Mouse (Mus musculus): ENCODE data around the gene Wrnip1. TPM values are rescaled to one million over a fixed set of nuclear protein-coding genes. Genes with fewer than 3 reads are reported as not detected.
A peak's percentile ranks its signal among the peaks of the same experiment; 100 is the strongest.

Gene Wrnip1
- polyA plus RNA-seq (2012; rRNA removed) = 27.3 and 28.1 TPM in 2 replicates

DNA sequence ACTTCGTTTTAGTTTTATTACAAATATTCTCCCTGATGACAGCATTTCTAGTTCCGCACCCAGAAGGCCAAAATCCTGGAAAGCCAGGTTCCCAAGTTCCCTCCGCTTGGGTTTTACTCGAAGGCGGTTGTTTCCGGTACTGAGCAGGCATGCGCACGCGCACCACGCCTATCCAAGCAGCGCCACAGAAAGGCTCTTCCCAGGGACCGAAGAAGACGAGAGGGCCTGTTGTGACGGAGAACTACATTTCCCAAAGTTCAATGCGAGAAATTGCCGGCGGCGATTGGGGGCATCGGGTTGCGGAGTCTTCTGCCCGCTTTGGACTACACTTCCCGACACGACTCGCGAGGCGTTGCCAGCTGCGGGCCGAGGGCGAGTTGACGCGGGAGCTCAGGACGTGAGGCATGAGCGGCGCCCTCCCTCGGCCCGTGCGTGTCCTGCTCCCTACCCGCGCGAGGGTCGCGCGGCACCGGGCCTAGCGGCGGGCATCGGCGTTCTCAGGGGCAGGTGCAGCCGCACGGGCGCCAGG, at the start of gene Wrnip1:
Wrnip1 (plus strand) TSS at position 346 of the 529 bp plus-strand sequence.
- DNase-seq (ENCODE audit: low read depth) = peak; percentile 93

DNA sequence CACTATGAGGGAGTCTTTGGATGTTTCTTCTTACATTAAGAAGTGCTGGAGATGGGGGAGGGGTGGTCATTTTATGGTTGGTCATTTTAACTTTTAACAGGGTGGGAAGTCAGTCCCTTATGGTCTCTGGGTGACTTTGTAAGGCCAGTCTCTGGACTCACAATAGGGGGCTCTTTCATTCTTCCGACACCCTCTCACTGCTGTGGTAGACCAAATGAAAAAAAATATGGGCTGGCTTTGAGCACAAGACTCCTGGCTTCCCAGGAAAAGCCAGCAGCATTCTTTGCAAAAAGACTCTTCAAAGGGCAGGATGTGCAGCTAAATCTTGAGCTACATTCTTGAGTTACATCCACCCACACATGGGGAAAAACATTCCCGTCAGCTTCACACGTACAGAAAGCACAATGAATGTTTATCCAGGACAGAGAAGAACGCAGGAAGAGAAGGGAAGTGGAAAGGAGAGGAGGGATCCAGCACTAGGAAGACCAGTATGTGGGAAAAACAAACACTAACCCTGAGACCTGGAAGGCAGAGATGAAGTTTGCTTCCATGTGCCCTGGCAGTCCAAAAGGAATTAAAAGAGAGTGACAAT, 49.7 kb upstream of the Wrnip1 start:
- no peak for DNase-seq (ENCODE audit: low read depth)

DNA sequence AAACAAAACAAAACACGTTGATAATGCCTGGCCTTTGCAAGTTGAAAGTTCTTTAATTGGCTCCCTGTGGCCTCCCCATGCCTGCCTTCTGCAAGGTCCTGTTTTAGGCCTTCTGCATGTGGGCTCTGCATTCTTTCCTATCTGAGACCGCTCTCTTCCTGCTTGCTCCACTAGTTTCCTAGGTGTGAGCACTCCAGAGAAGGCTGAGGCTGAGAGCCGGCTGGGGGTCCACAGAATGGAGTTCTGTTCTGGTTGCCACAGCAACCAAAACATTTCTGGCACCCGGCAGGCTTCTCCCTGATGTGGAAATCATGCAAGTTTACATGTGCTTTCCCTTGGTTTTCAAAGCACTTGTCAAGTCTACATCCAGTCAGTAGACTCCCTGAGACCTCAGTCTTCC, 42.8 kb upstream of the Wrnip1 start:
- DNase-seq (ENCODE audit: low read depth) = no peak

DNA sequence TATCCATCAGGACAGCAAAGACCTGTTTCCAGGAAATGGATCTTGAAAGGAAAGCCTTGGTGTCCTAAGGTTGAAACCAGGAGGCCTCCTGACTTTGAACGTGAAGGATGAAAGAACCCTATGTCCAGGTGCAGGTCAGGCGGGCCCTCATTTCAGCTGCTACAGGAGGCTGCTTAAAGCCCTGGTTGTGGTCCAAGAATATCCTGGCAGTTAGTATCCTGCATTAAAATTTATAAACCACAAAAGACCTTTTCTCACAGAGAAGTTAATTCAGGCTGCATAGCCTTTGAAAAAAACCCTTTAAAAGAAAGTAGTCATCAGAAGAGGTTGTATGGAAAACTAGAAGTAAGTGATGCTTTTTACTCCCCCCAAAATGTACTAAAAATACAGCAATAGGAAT, 41.0 kb upstream of the Wrnip1 start:
- DNase-seq (ENCODE audit: low read depth) = no peak

DNA sequence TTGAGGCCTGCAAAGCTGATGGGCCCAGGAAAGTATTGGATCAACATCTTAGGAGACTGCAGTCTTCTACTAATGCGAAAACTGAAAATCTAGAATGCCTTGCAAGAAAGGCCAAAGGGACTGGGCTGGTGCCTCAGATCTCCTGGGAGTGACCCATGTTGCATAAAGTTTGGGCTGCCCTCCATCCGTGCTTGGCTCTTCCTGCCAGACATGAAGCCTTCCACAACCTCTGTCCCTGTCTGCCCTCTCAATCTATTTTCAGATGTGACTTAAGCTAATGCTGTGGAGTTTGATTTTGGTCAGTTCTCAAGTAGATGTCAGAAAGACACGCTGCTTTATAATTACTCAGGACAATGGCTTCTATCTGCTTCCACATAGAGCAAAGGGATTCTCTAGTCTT, 38.7 kb upstream of the Wrnip1 start:
- DNase-seq (ENCODE audit: low read depth) = no peak

DNA sequence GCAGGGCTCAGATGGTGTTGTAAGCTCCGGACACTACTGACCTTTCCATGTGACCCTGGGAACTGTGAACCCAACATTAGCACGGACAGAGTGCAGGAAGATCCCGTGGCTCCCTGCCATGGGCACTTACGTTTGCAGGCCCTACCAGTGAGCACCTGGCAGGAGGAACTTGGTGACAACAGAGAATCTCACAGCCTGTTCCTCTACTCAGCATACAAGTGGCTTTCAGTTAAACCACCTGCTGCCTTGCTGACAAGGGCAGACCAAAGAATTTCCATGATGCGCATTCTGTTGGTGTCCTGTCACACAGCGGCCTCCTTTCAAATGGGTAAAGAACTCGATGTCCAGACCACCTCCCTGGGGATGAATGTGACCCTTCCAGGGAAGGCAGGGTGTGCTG, 37.4 kb upstream of the Wrnip1 start:
- no peak for DNase-seq (ENCODE audit: low read depth)

DNA sequence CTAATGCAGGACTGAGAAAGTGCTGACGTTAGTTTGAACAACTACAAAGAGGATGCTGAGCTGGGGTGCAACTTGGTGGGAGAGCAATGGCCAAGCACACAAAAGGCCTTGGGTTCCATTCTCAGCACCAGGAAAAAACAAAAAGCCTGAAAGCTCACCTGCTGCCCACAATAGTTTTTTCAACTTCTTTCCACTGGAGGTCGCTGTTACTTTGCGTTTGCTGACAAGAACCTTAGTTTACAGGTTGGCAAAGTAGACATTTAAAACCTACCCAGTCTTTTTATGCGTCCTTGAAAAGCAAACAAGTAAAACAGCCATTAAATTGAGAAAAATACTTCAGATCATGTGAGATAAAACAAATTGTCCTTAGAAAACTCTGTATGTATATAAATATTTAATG, 33.7 kb upstream of the Wrnip1 start:
- DNase-seq (ENCODE audit: low read depth) = no peak

DNA sequence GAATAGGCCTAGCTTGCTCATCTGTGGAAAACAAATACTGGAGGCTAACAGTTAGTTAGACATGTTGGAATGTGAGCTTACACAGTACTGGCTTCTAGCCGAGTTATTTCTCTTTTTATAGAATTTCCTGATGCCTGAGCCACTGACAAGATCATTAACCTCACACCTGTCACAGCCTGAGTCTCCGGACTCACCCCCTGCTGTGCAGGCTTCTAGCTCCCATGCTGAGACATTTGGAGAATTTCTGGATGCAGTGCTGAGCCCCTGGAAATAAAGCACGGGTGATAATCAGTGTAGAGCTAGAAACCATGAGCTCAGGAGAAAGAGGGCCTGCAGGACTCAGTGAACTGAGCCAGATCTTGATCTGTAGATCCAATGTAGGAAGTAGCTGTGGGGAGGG, 31.9 kb upstream of the Wrnip1 start:
- DNase-seq (ENCODE audit: low read depth) = no peak

DNA sequence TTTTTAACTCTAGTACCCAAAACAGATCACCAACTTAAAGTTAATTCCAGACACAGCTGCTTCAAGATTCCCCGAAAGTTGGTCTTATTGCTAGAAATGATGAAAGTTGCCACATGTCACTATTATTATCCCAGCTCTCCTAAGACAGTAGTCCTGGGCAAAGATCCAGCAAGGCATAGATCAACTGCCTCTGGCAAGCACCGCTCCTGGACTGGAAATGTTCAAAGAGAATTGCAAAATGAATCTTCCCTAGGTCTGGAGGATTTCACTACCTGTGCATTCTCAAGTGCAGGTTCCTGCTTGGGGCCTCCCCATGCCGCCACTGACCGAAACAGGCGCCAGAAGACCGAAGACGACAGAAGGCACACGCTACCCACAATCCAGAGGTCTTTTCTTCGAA, 25.9 kb upstream of the Wrnip1 start:
- peak; percentile 52 for DNase-seq (ENCODE audit: low read depth)

DNA sequence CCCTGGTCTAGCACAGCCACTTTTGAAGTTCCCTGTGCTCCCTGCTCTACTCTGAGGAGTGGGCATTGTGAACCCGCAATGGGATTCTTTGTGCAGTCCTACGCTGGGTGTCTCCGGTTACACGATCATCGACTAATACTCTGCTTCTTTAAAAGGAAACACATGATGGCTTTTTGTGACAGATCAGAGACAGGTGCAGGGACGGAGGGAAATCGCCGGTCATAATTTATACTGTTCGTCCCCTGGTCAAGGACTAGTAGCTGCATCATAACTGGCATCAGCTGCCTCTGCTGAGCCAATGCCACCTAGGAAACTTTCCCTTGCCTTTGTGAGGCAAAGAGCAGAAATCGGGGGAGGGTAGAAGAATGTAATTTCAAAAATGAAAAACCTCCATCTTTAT, 25.5 kb upstream of the Wrnip1 start:
- no peak for DNase-seq (ENCODE audit: low read depth)

DNA sequence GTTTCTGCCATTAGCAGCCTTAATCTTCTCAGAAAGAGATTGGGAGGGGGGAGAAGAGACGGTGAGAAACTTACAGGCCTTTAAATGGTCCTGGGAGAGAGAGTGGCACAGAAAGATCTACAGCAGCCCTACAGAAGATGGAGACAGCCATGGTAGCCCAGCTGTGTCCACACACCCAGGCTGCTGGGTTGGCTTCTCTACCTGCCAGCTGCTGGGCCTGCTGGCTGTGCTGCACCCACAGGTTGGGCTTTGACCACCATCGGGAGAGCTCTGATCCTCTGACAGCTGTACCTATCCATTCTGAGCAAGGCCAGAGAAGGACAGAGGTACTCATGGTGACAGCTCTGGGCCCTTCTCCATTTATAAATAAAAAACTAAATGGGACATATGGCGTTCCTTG, 23.0 kb upstream of the Wrnip1 start:
- DNase-seq (ENCODE audit: low read depth) = no peak

DNA sequence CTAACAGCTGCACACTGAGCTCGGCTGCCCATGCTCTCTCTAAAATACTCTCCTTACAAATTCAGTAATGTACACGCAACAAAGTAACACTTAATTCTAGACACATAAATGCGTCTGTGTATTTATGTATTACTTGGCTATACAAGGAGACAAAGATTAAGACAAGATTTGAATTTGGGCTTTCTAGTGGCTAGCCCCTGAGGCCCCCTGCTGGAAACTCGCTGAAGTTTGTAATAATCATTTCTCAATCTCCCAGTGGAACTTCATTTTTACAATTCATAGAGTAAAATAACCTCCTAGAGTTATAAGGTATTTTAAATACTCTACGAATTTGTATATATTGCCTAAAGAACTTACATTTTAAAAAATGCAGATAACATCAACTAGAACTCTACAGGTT, 18.8 kb upstream of the Wrnip1 start:
- DNase-seq (ENCODE audit: low read depth) = no peak

DNA sequence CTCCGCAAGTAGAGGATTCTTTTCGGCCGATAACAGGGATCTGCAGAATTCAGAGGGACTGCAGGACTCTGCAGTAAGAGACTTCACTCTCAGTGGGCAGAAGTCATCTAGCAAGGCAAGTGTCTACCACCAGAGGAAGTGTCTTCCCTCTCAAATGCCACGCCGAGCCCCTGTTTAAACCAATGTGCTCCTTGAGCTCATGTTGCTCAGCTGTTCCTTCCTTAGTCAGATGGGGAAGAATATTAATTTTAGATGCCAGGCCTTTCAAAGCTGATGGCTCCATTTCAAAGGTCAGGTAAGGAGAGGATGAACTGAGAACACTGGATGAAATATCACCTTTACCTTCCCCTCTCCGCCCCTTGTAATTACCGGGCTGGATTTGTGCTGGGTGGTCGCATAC, 18.0 kb upstream of the Wrnip1 start, which contains the start of gene Mylk4:
Mylk4 (minus strand) TSS at position 139 of the 400 bp plus-strand sequence.
- no peak for DNase-seq (ENCODE audit: low read depth)

DNA sequence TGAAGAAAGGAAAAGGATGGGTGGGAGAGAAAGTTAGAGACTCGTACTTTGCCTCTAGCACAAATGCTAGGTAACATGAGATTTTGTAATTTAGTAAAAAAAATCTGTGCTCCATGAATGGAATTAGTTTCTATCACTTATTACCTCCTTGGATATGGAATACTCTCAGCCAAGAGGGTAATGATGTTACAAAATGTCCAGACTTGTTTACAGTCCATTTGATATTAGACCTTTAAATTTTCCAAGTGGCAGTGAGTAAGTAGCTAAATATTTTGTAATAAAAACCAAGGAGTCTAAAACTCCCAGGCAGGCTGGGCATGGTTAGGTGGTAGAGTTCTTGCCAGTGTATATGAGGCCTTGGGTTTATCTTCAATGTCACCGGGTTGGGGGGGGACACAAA, 14.3 kb upstream of the Wrnip1 start:
- DNase-seq (ENCODE audit: low read depth) = no peak

DNA sequence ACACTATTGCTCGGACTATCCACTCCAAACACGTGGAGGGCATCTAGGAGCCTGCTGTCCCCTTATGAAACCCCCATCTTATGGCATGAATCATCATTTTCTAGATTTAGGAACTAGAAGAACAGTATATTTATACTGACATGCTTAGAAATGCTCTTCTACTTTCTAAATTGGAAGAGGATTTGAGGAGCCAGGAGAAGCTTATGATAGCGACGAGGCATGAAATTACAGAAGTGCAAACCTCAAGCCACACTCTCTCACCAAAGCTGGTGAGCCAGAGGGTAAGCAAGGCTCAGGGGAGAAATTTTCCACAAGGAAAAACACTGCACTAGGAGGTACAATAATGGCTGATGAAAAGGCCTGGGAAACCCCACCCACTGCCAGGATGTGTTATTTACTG, 12.1 kb upstream of the Wrnip1 start:
- no peak for DNase-seq (ENCODE audit: low read depth)

DNA sequence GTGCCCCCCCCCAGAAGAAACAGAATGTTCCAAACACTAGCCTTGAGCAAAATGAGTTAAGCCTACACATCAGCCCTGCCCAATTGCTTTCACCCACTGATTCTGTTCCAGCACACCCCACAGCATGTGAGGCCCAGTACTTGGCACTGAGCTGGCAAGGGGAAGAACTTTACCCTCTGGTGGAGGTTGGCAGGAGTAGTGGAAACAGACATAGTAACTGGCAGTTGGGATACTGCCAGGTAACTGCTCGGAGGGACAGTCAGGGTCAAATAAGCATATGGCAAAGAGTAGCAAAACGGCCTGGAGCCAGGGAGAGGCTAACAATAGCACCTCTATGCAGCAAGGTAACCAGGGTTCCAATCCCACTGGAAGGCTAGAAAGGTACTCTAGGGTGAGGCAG, 7.2 kb upstream of the Wrnip1 start:
- peak; percentile 54 for DNase-seq (ENCODE audit: low read depth)

DNA sequence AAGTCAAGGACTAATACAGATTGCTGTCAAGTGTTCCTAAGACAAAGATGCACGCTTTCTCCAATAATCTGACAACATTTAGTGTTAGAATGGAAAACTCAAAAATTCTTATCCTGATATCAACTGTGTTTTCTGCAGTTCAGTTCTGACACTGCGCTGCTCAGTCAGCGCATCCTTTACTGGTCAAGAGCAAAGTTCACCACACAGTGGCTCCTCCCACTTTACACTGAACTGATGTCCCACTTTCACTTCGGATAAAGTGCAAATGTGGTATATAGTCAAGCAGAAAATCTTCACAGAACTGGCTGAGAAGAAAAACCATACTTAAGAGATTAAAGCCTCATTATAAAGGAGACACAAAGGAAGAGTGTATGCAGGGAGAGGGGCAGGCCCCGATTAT, 6.7 kb upstream of the Wrnip1 start:
- DNase-seq (ENCODE audit: low read depth) = no peak

DNA sequence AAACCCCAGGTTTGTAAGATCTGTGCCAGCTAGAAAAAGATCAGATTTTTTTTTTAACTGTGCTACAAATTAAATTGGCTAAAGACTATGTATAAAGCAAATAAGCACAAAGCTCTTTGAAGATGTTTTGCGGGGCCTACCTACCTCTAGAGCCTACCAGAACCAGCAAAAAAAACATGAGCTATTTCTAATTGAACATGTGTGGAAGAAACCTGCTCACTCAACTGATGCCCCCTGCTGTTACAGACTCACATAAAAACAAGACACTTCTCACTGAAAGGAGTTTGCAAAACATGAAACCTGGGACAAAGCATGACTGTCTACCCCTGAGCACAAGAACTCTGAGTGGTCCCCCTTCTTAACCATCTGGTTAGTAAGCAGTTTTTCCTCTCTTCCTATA, 4.8 kb upstream of the Wrnip1 start:
- DNase-seq (ENCODE audit: low read depth) = no peak

DNA sequence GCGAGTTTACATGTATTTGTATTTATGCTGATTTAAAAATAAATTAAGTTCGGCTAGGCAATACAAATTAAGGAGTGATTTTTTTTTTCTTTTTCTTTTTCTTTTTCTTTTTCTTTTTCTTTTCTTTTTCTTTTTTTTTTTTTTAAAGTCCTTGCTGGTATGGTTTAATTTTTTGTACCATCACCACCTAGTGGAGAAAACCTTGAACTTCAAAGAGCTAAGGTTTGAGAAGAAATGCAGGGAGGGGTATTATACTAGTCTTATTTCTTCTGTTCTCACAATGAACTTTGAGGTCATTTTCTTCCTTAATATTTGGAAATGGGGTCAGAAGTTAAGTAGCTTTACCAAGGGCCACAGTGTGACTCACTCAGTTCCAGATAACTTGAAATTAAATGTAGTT, 2.7 kb upstream of the Wrnip1 start:
- no peak for DNase-seq (ENCODE audit: low read depth)

DNA sequence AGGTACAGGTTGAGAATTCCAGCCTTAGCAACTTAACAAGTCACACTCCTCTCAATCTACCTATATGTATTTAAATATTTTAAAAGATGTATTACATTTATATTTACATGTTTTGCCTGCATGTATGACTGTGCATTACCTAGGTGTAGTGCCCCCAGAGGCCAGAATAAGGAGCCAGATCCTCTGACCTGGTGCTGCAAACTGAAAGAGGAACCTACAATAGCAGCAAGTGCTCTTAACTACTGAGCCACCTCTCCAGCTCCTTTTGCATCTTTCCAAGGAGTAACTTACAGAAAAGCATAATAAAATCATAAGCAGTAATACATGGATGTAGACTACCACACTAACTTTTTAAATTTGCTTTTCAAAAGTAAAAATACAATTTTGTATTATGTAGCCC, 979 bp upstream of the Wrnip1 start:
- DNase-seq (ENCODE audit: low read depth) = no peak

DNA sequence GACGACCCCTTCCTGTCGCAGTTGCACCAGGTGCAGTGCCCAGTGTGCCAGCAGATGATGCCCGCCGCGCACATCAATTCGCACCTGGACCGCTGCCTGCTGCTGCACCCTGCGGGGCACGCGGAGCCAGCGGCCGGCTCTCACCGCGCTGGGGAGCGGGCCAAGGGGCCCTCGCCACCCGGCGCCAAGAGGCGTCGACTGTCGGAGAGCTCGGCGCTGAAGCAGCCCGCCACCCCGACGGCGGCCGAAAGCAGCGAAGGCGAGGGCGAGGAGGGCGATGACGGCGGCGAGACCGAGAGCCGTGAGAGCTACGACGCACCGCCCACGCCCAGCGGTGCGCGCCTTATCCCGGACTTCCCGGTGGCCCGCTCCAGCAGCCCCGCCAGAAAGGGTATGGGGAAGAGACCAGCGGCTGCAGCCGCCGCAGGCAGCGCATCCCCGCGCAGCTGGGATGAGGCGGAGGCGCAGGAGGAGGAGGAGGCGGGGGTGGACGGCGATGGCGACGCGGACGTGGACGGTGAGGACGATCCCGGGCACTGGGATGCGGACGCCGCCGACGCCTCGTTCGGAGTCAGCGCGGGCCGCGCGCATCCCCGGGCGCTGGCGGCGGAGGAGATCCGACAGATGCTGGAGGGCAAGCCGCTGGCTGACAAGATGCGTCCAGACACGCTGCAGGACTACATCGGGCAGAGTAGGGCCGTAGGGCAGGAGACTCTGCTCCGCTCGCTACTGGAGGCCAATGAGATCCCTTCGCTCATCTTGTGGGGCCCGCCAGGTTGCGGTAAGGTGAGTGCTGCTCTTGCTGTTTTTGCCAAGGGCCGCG, 632 bp downstream of the Wrnip1 start, which contains the start of gene D930007J09Rik:
D930007J09Rik (minus strand) TSS at position 591 of the 823 bp plus-strand sequence.
- no peak for DNase-seq (ENCODE audit: low read depth)

DNA sequence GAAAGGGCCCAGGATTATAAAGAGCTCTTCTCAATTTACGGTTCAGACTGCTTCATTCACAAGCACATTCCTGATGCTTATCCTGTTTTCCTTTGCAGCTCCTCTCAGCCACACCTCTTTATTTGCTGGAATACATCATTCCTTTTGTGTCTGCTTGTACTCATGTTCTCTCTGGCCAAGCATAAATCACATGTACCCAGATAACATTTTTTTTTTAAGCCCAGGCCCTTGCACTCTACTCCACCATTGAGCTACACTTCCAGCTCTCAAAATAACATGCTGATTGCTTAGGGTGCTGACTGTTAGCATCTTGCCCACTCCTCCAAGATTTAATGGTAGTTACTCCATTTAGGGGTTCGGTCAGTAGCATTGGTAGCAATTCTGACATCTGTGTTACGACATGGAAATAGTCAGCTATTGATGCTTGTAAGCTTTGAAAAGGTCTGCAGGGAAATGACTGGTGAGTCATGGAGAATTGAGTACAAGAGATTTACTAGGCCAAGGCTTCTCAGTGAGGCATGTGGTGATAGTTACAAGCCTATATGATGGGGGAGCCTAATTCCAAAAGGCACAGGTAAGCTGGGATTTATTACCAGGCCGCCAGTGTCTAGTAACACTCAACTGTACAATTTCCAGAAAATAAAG, 2.0 kb downstream of the Wrnip1 start:
- no peak for DNase-seq (ENCODE audit: low read depth)

DNA sequence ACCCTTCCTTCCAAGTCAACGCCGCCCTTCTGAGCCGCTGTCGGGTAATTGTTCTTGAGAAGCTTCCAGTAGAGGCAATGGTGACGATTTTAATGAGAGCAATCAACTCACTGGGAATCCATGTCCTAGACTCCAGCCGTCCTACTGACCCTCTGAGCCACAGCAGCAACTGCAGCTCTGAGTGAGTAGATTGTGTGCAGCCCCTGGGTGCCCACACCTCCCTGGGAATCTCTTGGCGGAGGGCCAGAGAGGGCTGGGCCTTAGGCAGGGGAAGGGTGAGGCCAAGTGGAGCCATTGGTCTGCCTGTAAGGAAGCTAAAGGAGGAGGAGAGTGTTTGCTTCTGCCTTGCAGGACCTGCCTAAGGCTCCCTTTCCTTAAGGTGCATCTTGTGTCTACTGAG, 5.0 kb downstream of the Wrnip1 start:
- DNase-seq (ENCODE audit: low read depth) = no peak
